Mouse (Mus musculus): Measurements from ENCODE around the gene Tigar. TPM values are rescaled to one million over a fixed set of nuclear protein-coding genes. Genes with fewer than 3 reads are reported as not detected.

The Tigar gene
- polyA plus RNA-seq, 1 experiment from 2014 or later, result 9.0 TPM

DNA sequence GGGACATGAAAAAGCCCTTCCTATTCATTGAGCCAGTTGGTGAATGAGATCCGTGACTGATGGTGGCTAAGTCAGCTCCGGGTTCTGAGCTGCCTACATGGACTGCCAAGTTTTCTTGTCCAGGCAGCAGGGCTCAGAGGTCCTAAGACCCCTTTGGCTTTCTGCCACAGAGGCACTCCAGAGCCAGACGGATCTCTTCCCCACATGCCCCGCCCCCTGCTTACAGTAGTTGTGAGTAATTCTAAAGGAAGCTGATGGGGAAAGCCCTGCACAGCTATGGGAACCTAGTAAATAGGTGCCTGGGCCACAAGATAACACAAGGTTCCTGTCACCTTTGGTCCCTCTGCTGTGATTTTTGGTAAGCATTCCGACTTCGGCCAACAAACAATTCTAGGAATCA is 64.4 kb downstream of the Tigar start:
- H3K36me3 ChIP-seq, result no peaks in the 10 kb centered on the region
- peaks cover 3% of the 10 kb centered on the region; the same call in 1 of the 2 replicates for H3K4me1 ChIP-seq
- no peak overlapping the region for H3K4me3 ChIP-seq
- no peak overlapping the region for H3K27ac ChIP-seq
- no peaks in the 10 kb centered on the region for H3K27me3 ChIP-seq (ENCODE audit: insufficient read depth, poor library complexity, severe bottlenecking)
- H3K9me3 ChIP-seq, result no peaks in the 10 kb centered on the region
- WGBS, result 48% methylated on average over 6 of the region's 6 CpGs
- no peak for DNase-seq (ENCODE audit: low spot score)

Other genes with a start within 250 kb of the Tigar start
- not detected in 2 replicates for gene Dyrk4, start 187.7 kb downstream of the Tigar start, polyA plus RNA-seq (2016; fragmentation: Nextera tagmentation; extraction: Ambion mirVana)
- 42.4 and 53.0 TPM in 2 replicates for gene Rad51ap1, start 170.0 kb downstream of the Tigar start, polyA plus RNA-seq (2016; fragmentation: Nextera tagmentation; extraction: Ambion mirVana)
- 12.7 and 12.9 TPM in 2 replicates for gene D6Wsu163e, start 169.6 kb downstream of the Tigar start, polyA plus RNA-seq (2016; fragmentation: Nextera tagmentation; extraction: Ambion mirVana)
- 0.24 and 0.30 TPM in 2 replicates for gene Fgf6, start 94.0 kb downstream of the Tigar start, polyA plus RNA-seq (2016; fragmentation: Nextera tagmentation; extraction: Ambion mirVana)
- gene Fgf23, start 36.7 kb downstream of the Tigar start, polyA plus RNA-seq (2016; fragmentation: Nextera tagmentation; extraction: Ambion mirVana), result 0.11 and 0.46 TPM in 2 replicates
- 914 and 924 TPM in 2 replicates for gene Ccnd2, start 42.6 kb upstream of the Tigar start, polyA plus RNA-seq (2016; fragmentation: Nextera tagmentation; extraction: Ambion mirVana)